Mouse (Mus musculus) bone marrow, adult 2 months (tissue): ENCODE measurements around the gene Gm26938. TPM values are rescaled to one million over a fixed set of nuclear protein-coding genes. Genes with fewer than 3 reads are reported as not detected.

Experiments used
- H3K27ac ChIP-seq: fragments of 200-500 bp; 2 replicates; pipeline ENCODE4 v1.5.1; 2012; ENCODE audit warnings: low read depth, mild to moderate bottlenecking, control low read depth, inconsistent platforms, low read length; ENCODE audit not compliant: control insufficient read depth, poor library complexity, insufficient read depth
- H3K4me1 ChIP-seq: fragments of 200-500 bp; 2 replicates; pipeline ENCODE4 v1.6.1; 2011; ENCODE audit warnings: low read length; ENCODE audit not compliant: control insufficient read depth, insufficient read depth
- H3K4me3 ChIP-seq: fragments of 200-500 bp; replicated peaks from 2 replicates; pipeline ENCODE3; 2011; ENCODE audit warnings: mild to moderate bottlenecking, low read depth, low read length, control low read depth; ENCODE audit not compliant: control insufficient read depth
- CTCF ChIP-seq: fragments of 200-500 bp; IDR thresholded peaks from 2 replicates; pipeline ENCODE4 v1.5.1; 2011; ENCODE audit warnings: low read length, control low read depth; ENCODE audit not compliant: control insufficient read depth, insufficient read depth
- POLR2A ChIP-seq: fragments of 200-500 bp; IDR thresholded peaks from 2 replicates; pipeline ENCODE4 v1.6.1; 2011; ENCODE audit warnings: low read depth, mild to moderate bottlenecking, control low read depth, low read length, borderline replicate concordance; ENCODE audit not compliant: control insufficient read depth
- WGBS: fragments of 180-500 bp; shearing (Covaris S2); methylation state at CpG from one replicate; pipeline ENCODE4 v1.1.7; 2018; 5-methylcytosine and 5-hydroxymethylcytosine counted together
- polyA plus RNA-seq: library from polyadenylated mRNA; stranded (reverse); fragments of >200 nt; gene quantifications from 2 replicates; pipeline ENCODE4 v1.2.4, GENCODE M21; 2011; ENCODE audit warnings: low replicate concordance; ENCODE audit not compliant: missing spikeins, insufficient read depth, insufficient read length

Gene Gm26938
- polyA plus RNA-seq, 1 experiment: not detected

DNA sequence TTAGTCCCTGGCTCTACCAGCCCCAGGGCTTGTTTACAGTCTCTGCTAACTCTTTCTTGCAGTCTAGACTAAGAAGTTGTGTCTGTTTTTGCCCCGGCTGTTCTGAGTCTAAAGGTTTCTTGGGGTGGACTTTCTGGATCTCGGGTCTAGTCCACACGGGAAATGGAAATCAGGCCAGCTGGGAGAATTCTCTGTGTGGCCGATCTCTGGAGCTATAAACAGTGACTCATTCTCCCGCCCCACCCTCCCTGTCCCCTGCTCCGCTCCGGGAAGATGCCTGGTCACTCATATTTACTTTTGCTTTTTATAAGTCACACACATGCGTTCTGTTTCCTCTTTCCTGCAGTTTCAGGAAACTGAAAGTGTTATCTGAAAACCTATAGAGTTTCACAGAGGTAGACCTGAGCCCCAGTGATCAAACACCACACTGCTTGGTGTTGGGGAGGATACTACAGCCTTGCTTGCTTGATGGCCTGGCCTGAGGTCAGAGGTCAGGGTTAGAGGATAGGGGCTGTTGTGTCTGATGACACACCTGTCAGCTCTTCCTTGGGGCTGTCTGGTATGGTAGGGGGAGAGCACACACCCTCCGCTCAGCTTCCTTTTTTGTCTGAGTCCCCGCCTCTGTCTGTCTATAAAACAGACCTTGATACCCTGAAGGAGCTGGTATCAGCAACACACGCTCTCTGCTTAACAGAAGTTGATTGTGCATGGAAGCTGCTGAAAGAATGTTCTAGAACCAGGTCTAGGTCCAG is 32.7 kb downstream of the Gm26938 start:
- peaks cover 23% of the 10 kb centered on the region for H3K4me1 ChIP-seq
- whole genome bisulfite sequencing: 4% methylated on average over 11 of the region's 11 CpGs
- TF ChIP-seq POLR2A: no peak
- TF ChIP-seq CTCF: no peak
- H3K27ac ChIP-seq: peak overlapping the region; percentile 77
- peak overlapping the region; percentile 60 for H3K4me3 ChIP-seq

DNA sequence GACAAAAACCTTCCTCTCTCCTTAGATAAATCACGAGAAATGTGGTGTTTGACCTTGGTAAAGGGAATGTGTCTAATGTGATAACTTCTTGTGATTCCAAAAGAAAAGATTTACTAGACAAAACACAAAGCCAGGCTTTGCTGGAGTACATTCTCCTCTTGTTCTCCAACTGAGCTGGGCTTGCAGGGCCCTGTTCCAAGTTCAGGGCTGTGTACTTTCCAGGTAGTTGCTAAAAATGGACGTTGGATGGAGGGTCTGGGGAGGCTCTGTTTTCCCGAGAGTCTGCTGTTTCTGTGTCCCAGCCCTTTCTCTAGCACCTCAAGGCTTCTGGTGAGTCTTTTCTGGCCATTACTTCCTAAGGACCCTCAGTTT is 33.3 kb downstream of the Gm26938 start:
- peak overlapping the region; percentile 96 for H3K4me3 ChIP-seq
- H3K4me1 ChIP-seq: peaks cover 23% of the 10 kb centered on the region
- 2% methylated on average over 3 of the region's 3 CpGs for WGBS
- TF ChIP-seq CTCF: no peak
- peak overlapping the region; percentile 77 for H3K27ac ChIP-seq

DNA sequence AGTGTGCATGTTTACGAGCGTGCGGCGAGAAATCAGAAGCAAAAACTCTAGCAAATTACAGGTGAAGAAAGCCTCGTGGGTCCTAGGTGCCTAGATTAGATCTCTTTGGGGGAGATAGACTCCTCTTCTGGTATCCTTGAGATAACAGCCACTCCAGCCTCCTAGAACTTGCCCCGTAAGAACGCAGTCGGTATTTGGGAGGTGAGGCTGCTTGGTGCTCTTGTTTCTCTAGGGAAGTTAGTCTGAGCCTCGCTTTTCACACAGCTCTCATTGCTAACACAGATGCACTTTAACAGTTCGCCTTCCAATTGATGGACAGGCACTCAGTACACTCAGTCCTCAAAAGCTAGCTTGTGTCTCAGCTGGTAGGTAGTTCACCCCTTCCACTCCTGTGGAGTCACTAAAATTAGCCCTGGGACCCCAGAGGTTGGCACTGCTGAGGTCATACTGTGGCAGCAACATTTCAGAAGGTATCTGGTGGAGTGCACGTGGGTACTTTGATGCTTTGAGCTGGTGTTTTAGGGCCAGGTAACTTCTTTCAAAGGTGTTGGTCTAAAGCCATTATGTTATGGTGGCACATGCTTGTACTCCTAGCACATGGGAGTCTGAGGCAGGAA is 33.9 kb downstream of the Gm26938 start:
- Histone ChIP-seq H3K27ac (peak overlapping the region; percentile 97), H3K4me3 (peak overlapping the region; percentile 96), H3K4me1 (peaks cover 23% of the 10 kb centered on the region)
- WGBS: 2% methylated on average over 11 of the region's 11 CpGs
- TF ChIP-seq POLR2A: no peak
- no peak for TF ChIP-seq CTCF

DNA sequence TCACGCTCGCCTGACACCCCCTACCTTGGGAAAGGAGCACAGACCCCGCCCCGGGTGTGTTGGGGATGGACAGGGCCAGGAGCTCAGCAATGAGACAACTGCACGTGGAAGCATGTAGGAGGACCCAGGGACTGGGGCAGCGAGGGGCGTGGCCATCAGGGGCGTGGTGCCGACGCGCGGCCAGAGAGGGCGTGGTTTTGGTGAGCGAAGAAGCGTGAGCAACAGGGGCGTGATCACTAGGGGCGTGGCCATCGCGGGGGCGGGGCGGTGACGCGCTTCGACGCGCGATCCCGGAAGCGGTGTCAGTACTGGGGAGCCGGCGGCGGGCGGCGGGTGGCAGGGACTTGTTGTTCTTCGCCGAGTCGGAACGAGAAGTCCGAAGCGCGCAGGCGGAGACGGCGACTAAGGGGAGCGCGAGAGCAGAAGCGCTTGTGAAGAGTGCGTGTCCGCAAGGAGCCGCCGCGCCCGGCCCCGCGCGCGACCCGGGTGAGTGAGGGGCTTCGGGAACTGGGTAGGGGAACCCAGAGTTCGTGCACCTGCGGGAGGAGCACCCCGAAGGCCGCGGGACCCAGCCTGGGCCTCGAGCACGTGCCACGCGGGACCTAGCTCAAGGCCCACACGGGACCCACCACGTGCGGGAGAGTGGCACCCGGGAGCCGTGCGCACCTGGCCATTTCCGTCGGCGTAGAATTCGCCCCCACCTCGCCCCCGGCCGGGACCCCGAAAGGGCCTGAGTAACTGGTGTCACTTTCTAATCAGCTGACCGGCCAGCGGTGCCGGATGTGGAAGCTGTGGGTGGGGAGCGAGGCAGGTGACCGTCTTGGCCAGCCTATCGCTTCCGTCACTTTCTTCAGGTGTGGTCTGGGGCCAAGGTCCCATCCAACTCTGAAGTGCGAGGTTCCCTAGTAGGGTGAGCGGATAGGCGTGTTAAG is 34.7 kb downstream of the Gm26938 start, which contains the start of gene Mafk:
TSS of gene Mafk (plus strand) at position 287 of the 932 bp plus-strand sequence.
- under 1% methylated on average over 92 of the region's 92 CpGs for WGBS
- H3K4me1 ChIP-seq: peaks cover 23% of the 10 kb centered on the region
- no peak for TF ChIP-seq CTCF
- TF ChIP-seq POLR2A: peak; percentile 96; the same call in 1 of the 2 replicates
- H3K4me3 ChIP-seq: peak within 1 kb of the TSS; percentile 96
- H3K27ac ChIP-seq: peak within 1 kb of the TSS; percentile 97

DNA sequence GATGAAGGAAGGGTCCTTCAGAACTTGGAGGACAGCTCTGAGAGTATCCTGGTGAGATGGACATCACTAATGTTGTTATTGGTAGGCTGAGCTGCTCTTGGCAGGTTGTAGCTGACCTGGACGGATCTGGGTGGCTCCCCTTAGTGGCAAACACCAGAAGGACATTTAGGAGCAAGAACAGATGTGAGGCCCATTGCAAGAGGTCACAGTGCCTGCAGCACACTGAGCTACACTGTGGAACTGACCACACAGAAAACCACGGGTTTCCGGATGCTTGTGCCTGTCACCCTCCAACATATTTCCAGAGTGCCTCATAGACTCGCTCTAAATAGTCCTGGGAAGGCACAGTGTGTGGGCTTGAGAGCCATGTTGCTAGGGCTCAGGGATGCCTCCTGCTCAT is 36.7 kb downstream of the Gm26938 start:
- Histone ChIP-seq H3K4me1 (peaks cover 11% of the 10 kb centered on the region), H3K4me3 (no peak overlapping the region), H3K27ac (no peak overlapping the region)
- no peak for TF ChIP-seq POLR2A
- TF ChIP-seq CTCF: peak; percentile 38; the same call in 1 of the 2 replicates
- 23% methylated on average over 4 of the region's 4 CpGs for WGBS

DNA sequence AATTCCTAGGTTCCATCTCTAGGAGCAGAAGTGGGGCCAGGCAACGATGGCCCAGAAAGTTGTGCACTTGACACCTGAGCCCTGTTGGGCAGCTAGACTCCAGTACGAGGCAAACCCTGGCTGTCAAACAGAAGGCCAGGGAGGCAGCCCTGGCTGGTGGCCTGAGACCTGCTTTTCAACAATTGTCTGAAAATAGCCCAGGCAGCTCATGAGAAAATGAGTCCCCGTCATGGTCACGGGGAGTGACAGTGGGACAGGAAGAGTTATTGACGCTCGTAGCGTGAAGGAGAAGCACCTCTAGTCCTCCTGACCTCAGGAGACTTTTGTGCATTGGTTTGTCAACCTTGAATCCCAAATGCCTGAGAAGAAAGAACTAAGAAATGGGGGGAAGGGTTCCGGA is 44.8 kb downstream of the Gm26938 start:
- no peaks in the 10 kb centered on the region; the same call in 1 of the 2 replicates for H3K4me1 ChIP-seq
- no peak overlapping the region for H3K27ac ChIP-seq
- 65% methylated on average over 8 of the region's 8 CpGs for WGBS
- no peak overlapping the region for H3K4me3 ChIP-seq
- TF ChIP-seq POLR2A: no peak
- TF ChIP-seq CTCF: no peak

DNA sequence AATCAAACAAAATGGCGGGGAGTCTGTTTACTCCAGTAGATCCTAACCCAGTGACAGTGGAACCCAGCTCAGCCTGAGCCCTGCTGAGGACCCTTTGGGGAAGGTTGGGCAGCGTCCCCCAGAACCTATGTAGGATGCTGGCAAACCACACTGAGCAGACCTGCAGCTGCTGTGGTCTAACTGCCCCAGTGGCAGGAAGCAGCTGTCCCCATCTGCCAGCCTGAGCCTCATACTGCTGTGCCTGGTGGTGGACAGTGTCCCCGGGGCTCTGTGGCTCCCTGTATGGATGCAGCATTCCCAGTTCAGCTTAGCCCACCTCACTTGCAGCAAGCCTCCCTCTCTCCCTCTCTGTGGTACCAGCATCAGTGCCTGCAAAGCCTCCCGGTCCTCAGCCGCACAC is 49.2 kb downstream of the Gm26938 start:
- WGBS: 8% methylated on average over 5 of the region's 5 CpGs
- no peak for TF ChIP-seq CTCF
- 0 out of 2 replicates have a peak, but pooled peaks have one; percentile 10 for TF ChIP-seq POLR2A
- no peak overlapping the region for H3K4me3 ChIP-seq
- peak overlapping the region; percentile 69 for H3K27ac ChIP-seq
- no peaks in the 10 kb centered on the region; the same call in 1 of the 2 replicates for H3K4me1 ChIP-seq

DNA sequence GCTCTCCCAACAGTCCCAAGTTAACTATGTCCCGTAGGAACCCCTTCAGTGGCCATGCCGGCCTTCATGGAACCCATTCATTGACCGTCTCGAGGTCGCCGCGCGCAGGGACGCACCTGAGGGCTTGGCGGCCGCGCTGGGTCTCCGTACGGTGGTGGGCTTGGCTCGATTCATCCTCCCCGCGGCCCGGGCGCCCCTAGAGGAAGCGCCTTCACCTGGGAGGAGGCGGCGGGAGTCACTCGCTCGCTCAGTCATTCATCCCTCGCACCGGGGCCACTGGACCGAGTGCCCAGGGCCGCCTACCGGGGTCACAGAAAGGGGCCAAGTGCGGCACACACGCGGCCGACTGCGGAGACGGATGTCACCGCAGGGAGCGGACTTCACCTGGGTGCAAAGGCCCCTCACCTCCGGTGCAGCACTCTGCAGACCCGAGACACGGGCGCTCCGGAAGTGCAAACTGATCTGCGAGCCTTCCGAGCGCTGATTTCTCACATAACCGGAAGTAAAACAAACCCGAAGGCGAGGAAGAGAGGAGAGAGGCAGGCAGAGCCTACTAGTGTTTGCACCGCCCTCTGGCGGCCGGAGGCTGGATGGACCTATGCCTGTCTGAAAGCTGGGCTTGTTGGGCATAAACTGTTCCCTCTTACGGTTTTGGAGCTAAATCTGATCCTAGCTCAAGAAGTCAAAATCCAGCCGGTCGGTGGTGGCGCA is 50.8 kb downstream of the Gm26938 start, which contains the start of gene Ints1:
TSS of gene Ints1 (minus strand) at position 459 of the 711 bp plus-strand sequence.
- H3K4me1 ChIP-seq: no peaks in the 10 kb centered on the region; the same call in 1 of the 2 replicates
- under 1% methylated on average over 55 of the region's 55 CpGs for WGBS
- TF ChIP-seq POLR2A: peak; percentile 56; the same call in 1 of the 2 replicates
- peak; percentile 99 for TF ChIP-seq CTCF
- peak within 1 kb of the TSS; percentile 88 for H3K4me3 ChIP-seq
- peak within 1 kb of the TSS; percentile 62 for H3K27ac ChIP-seq
